Mouse (Mus musculus) hindlimb bud, embryonic 11.5 days (tissue): ENCODE measurements around the gene Slfn9.
"Not testable (repeated sequence)": the region's sequence is repeated elsewhere in the genome, so short reads cannot be mapped to it uniquely, and the experiment has no call there.

Experiments
- DNase-seq: peaks from one replicate; pipeline ENCODE4 v3.0.0-alpha.2; 2012; ENCODE audit warnings: low read depth, low spot score; ENCODE audit errors: extremely low spot score

Slfn9 gene

GRCm38 (mm10) chr11:82991469-82992166, at the start of gene Slfn9:
Gene Slfn9 (minus strand): TSS chr11:82991830.
- DNase-seq = no peak

GRCm38 (mm10) chr11:83041000-83041399, 49.4 kb upstream of the Slfn9 start:
- no peak for DNase-seq

DNA sequence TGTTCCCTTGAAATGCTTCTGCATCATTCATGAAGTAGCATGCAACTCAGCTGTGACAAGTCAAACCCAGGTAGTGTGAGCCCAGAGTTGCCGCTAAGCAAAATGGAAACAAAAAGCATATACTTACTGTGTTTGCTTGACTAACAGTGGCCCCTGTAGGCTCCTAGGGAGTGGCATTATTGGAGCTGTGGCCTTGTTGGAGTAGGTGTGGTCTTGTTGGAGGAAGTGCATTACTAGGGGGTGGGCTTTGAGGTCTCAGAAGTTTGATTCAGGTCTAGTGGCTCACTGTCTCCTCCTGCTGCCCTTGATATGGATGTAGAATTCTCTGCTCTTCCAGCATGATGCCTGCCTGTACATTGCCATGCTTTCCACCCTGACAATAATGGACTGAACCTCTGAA, 48.7 kb upstream of the Slfn9 start:
- DNase-seq = no peak

DNA sequence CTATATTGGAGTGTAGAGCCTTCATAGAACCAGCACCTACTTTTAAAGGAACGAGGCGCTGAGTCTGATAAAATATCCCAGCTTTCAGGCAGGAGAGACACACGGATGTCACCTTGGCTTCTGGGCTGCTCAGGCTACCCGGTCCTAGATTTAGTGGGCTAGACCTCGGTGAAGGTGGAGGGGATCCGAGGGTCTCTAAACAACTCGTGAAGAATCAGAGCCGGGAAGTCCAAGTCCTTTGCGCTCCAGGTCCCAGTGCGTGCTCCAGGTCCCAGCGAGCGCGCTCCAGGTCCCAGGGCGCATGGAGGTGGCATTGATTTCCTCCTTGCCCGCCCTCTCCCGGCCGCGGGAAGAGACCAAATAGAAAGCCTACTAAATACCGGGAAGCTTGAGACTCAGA, 48.2 kb upstream of the Slfn9 start:
- no peak for DNase-seq

GRCm38 (mm10) chr11:83039156-83039555, 47.5 kb upstream of the Slfn9 start:
- DNase-seq = no peak

- not testable (repeated sequence) for DNase-seq
Measured at GRCm38 (mm10) chr11:83038686-83039085, 47.1 kb upstream of the Slfn9 start.

DNA sequence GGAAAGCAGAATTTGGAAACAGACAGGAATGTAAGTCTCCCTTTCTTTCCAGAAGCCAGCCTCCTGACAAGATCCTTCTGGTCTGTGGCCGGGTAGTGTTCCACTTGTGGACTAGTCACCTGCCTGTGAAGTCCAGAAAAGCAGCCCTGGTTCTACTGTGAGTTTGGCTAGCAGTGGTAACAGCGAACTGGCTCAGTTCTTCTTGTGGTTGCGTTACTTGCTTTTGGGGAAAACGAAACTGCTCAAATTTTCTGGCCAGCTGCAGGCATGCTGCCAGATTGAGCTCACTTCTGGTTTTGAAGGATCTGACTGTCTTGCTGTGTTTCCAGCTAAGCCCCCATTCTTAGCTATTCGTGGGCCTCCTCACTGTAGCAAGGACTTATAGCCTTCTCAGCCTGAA, 29.0 kb upstream of the Slfn9 start, which contains the start of gene Slfn8:
Gene Slfn8, minus strand, starts transcription at position 190 of the 400 bp plus-strand sequence.
- no peak for DNase-seq

DNA sequence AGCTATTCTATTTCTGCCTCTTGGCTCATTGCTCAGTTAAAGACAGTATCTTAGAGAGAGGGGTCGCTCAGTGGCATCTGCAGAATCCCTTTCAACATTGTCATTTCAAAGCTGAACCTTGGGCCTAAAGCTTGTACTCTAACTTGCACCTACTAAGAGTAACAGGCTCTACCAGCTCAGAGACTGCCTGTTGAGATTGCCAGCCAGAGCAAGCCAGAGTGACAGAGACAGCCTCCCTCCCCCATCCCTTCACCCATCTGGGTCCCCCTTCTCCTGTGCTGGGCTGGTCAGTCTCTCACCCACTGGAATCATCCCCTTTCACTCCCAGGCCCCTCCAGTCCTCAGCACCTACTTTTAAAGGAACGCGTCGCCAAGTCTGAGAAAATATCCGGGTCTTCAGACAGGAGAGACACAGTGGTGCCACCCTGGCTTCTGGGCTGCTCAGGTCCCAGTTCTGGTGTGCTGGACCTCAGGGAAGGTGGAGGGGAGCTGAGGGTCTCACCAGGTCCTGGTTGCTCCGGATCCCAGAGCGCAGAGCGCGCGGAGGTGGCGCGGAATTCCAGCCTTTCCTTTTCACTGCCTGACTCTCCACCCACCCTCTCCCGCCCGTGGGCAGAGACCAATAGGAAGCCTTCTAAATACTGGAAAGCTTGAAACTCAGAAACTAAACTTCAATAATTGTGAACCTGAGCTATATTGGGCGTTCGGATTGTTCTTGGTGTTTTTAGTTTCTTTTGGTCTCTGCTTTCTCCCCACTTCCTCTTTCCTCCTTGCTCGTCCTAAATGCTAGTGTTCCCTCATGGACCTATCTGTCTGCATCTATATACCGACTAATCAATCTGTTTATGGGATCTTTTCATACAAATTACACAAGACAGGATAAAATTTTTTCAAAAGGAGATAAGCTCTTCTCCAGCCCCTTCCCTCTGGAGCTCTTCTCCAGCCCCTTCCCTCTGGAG, 28.2 kb upstream of the Slfn9 start:
- DNase-seq = not testable (repeated sequence)

- DNase-seq = no peak
Measured at GRCm38 (mm10) chr11:83016093-83016492, 24.5 kb upstream of the Slfn9 start.

GRCm38 (mm10) chr11:83013356-83013755, 21.7 kb upstream of the Slfn9 start:
- DNase-seq = no peak

DNA sequence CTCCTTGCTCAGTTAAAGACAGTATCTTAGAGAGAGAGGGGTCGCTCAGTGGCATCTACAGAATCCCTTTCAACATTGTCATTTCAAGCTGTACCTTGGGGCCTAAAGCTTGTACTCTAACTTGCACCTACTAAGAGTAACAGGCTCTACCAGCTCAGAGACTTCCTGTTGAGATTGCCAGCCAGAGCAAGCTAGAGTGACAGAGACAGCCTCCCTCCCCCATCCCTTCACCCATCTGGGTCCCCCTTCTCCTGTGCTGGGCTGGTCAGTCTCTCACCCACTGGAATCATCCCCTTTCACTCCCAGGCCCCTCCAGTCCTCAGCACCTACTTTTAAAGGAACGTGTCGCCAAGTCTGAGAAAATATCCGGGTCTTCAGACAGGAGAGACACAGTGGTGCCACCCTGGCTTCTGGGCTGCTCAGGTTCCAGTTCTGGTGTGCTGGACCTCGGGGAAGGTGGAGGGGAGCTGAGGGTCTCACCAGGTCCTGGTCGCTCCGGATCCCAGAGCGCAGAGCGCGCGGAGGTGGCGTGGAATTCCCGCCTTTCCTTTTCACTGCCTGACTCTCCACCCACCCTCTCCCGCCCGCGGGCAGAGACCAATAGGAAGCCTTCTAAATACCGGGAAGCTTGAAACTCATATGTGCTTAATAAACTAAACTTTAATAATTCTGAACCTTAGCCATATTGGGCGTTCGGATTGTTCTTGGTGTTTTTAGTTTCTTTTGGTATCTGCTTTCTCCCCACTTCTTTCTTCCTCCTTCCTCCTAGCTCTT, 831 bp downstream of the Slfn9 start:
- DNase-seq = not testable (repeated sequence)

GRCm38 (mm10) chr11:82989357-82989756, 2.3 kb downstream of the Slfn9 start:
- DNase-seq = no peak

DNA sequence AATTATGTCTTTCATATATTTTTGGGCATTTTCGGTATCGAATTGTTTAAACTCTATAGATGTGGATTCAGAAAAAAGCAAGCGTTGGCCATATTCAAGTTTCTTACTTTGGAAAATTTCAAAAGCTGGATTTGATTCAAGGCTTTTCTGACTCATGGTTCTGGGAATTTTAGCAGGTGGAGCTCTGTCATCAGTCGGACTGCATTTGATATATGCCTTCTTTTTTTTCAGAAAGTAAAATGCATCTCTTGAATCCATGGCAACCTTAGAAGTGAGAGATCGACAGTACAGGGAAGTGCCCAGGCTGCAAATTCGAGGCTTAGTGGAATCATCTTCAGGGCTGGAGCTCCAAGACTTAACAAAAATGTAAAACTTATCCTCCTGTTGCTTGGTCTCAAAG, 4.0 kb downstream of the Slfn9 start:
- no peak for DNase-seq

DNA sequence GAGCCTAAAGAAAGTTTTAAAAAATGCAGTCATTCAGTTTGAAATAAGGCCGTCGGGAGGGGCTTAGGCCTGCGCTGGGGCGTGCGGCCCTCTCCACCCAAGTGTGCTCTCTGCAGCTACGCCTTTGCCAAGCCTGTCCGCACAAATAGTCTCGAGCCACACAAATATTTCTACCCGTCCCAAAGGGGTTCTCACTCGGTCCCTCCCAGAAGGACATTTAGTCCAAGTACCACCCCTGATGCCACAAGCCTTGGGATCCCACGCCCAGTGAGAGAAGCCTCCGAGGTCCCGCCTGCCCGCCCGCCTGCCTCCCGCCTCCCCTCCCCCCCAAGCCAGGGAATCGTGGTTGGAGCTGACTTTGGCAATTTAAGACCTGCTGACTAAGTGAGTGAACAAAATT, 8.4 kb downstream of the Slfn9 start:
- DNase-seq = no peak

DNA sequence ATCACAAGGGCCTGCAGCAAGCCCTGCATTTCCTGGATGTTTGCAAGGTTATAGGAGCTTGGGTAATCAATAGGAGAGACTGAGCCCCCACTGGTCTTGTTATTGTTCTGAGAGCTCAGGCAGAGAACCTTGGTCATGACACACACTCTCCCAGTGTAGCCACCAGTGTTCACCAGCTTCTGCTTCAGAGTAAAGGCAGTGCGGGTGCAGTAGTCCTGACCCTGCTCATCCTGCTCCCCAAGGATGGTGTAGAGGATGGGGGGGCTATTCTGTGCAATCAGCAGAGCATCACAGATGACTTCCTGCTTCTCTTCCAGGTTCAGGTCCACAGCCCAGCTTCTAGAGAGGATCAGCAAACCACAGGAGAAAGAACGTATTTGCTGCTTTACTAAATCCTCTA, 9.2 kb downstream of the Slfn9 start:
- not testable (repeated sequence) for DNase-seq

- DNase-seq = no peak
Measured at GRCm38 (mm10) chr11:82973916-82974315, 17.7 kb downstream of the Slfn9 start.

DNA sequence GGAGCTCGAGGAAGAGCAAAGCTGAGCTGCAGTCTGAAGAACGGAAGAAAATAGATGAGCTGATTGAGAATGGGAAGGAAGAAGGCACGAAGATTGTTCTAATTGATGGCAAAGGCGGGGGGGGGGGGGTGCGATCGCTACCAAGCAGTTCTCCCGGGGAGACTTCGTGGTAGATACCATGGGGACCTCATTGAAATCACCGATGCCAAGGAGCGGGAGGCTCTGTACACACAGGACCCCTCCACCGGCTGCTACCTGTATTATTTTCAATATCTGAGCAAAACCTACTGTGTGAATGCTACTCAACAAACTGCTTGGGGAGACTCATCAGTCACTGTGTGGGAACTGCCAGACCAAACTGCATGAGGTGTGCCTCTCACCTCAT, 20.0 kb downstream of the Slfn9 start:
- DNase-seq = no peak

DNA sequence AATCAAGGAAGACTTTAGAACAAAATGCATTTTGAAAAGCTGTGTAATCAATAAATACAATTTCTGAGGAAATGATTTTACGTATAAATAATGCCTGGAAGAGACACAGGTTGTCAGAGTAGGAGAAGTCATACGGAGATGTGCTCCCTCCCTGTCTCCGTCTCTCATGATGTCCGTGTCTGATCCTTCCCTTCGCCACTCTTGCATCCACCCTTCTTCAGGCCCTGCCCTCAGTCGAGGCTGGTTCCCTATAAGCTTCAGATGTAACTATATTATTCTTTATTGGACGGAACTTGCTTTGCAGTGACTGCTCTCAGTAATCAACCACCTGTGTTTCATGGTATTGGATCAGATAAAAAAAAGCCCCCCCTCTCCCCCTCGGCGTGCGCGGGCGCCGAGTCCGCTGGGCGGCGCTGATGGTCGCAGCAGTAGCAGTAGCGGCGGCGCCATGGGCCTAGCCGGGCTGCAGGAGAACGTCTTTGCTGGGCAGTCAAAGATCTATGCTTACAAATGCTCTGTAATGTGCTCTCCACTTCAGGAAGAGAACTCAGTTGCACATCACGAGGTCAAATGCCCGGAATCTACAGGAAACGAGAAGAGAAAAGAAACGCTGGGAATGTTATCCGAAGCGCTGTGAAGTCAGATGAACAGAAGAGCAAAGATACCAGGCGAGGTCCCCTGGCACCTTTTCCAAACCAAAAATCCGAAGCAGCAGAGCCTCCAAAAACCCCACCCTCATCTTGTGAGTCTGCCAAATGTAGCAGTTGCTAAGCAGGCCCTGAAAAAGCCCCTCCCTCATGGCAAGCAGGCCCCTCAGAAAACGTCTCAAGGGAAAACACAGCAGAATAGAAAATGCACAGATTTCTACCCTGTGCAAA, 20.7 kb downstream of the Slfn9 start:
- DNase-seq = no peak

DNA sequence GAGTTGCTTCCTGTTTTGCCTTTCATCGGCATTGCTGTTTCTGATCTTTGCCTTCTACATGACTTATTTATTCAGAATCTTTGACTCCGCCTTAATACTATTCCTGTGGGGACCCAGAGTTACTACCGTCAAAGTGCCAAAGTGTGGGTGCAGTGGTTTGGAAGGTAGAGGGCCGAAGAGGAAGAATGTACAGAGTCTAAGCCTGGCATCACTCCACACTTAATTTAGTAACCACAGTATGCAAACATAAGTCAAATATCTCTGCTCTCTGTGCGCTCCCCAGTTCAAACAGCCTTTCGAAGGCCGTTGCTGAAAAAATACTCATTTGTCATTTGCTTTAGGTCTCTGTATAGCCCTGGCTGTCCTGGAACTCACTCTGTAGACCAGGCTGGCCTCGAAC, 29.4 kb downstream of the Slfn9 start:
- DNase-seq = no peak

DNA sequence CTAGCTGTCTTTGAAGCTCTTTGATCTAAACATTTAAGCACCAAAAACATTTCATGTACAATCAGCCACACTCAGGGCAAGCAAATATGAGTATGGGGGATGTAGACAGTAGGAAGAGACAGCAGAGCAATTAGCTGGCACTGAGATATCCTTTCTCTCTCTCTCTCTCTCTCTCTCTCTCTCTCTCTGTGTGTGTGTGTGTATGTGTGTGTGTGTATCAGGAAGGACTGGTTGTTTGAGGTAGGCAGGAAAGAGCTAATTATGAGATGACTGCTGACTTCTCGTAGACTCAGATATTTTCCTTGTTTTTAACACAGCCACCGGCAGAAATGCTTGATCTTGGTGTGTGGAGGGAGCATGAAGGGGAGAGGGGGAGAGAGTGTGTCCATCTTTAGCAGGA, 29.9 kb downstream of the Slfn9 start:
- no peak for DNase-seq
